Mouse (Mus musculus) thymus, adult 2 months (tissue): ENCODE results near the gene Nptn. TPM values are rescaled to one million over a fixed set of nuclear protein-coding genes. Genes with fewer than 3 reads are reported as not detected.

ENCODE experiments used
- DNase-seq: peaks from one replicate; pipeline ENCODE4 v3.0.0; 2021
- H3K27ac ChIP-seq: fragments of 200-500 bp; 2 replicates; pipeline ENCODE4 v1.5.1; 2012; ENCODE audit warnings: low read length, control low read depth; ENCODE audit not compliant: control insufficient read depth, insufficient read depth
- H3K27me3 ChIP-seq: fragments of 200-500 bp; 2 replicates; pipeline ENCODE4 v1.6.1; 2012; ENCODE audit warnings: mild to moderate bottlenecking, low read length, moderate library complexity, mixed read lengths; ENCODE audit not compliant: control insufficient read depth, insufficient read depth
- H3K36me3 ChIP-seq: fragments of 200-500 bp; 2 replicates; pipeline ENCODE4 v1.6.1; 2012; ENCODE audit warnings: mild to moderate bottlenecking, low read length, moderate library complexity; ENCODE audit not compliant: control insufficient read depth, insufficient read depth
- H3K4me1 ChIP-seq: fragments of 200-500 bp; replicated peaks from 2 replicates; pipeline ENCODE4 v1.6.1; 2012; ENCODE audit warnings: low read length; ENCODE audit not compliant: control insufficient read depth, insufficient read depth
- H3K4me3 ChIP-seq: fragments of 200-500 bp; 2 replicates; pipeline ENCODE4 v1.5.1; 2012; ENCODE audit warnings: mild to moderate bottlenecking, low read length, control low read depth, moderate library complexity; ENCODE audit not compliant: control insufficient read depth, insufficient read depth
- CTCF ChIP-seq: fragments of 200-500 bp; IDR thresholded peaks from 2 replicates; pipeline ENCODE4 v1.5.1; 2012; ENCODE audit warnings: mild to moderate bottlenecking, control low read depth, low read length, moderate library complexity, borderline replicate concordance; ENCODE audit not compliant: control insufficient read depth, poor library complexity, insufficient read depth; ENCODE audit errors: extremely low read depth
- POLR2A ChIP-seq: fragments of 200-500 bp; IDR thresholded peaks from 2 replicates; pipeline ENCODE4 v1.6.1; 2012; ENCODE audit warnings: mild to moderate bottlenecking, low read length, control low read depth, moderate library complexity; ENCODE audit not compliant: control insufficient read depth, poor library complexity, insufficient read depth; ENCODE audit errors: extremely low read depth
- WGBS: fragments of 180-500 bp; shearing (Covaris S2); methylation state at CpG from one replicate; pipeline ENCODE4 v1.1.7; 2018; 5-methylcytosine and 5-hydroxymethylcytosine counted together
- polyA plus RNA-seq: library from polyadenylated mRNA; depleted of rRNA; stranded (reverse); fragments of >200 nt; gene quantifications from 2 replicates; pipeline ENCODE4 v1.2.3, GENCODE M21; 2012

The Nptn gene
- polyA plus RNA-seq, 1 experiment = 309 TPM

- Histone ChIP-seq H3K27ac (no peak overlapping the region), H3K36me3 (no peaks in the 10 kb centered on the region), H3K4me3 (no peak overlapping the region), H3K27me3 (no peaks in the 10 kb centered on the region), H3K4me1 (no peaks in the 10 kb centered on the region)
- TF ChIP-seq CTCF (no peak), POLR2A (no peak)
- WGBS = 81% methylated on average over 11 of the region's 11 CpGs
- DNase-seq = no peak
These were observed 92.7 kb downstream of the Nptn start for GRCm38 (mm10) chr9:58674736-58675135.

DNA sequence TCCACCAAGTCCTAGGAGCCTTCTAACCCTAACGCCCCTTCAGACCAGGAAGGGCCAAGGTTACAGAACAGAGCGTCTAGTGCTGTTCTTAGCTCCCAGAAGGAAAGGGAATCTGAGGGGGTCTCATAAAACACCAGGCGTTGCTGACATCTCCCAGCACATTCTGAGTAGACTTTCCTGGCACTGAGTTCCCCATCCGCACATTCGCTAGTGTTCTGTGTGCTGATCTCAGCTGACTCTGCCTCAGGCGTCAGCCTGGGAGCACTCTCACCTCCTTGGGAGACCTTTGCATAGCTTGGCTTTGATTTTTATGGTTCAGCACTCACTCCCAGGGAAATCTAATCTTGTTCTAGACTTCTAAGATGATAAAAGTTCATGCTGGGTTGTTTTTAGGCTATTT is 93.3 kb downstream of the Nptn start:
- no peak overlapping the region for H3K4me3 ChIP-seq
- WGBS = 84% methylated on average over 6 of the region's 6 CpGs
- DNase-seq = no peak
- TF ChIP-seq CTCF = no peak
- TF ChIP-seq POLR2A = no peak
- no peaks in the 10 kb centered on the region for H3K27me3 ChIP-seq
- no peaks in the 10 kb centered on the region for H3K4me1 ChIP-seq
- no peak overlapping the region for H3K27ac ChIP-seq
- H3K36me3 ChIP-seq = no peaks in the 10 kb centered on the region

- Histone ChIP-seq H3K27me3 (no peaks in the 10 kb centered on the region), H3K4me3 (no peak overlapping the region), H3K27ac (no peak overlapping the region), H3K36me3 (no peaks in the 10 kb centered on the region), H3K4me1 (no peaks in the 10 kb centered on the region)
- 82% methylated on average over 2 of the region's 2 CpGs for WGBS
- TF ChIP-seq POLR2A (no peak), CTCF (no peak)
- DNase-seq = no peak
These were observed 99.4 kb downstream of the Nptn start for GRCm38 (mm10) chr9:58681411-58681810.

- no peak for DNase-seq
- H3K36me3 ChIP-seq = no peaks in the 10 kb centered on the region
- H3K4me1 ChIP-seq = no peaks in the 10 kb centered on the region
- no peaks in the 10 kb centered on the region for H3K27me3 ChIP-seq
- WGBS = 91% methylated on average over 6 of the region's 6 CpGs
- H3K27ac ChIP-seq = no peak overlapping the region
- no peak overlapping the region for H3K4me3 ChIP-seq
- TF ChIP-seq CTCF = no peak
- no peak for TF ChIP-seq POLR2A
These were observed 100.1 kb downstream of the Nptn start for GRCm38 (mm10) chr9:58682106-58682505.

GRCm38 (mm10) chr9:58683372-58683771 is 101.3 kb downstream of the Nptn start:
- no peaks in the 10 kb centered on the region for H3K36me3 ChIP-seq
- no peaks in the 10 kb centered on the region for H3K4me1 ChIP-seq
- DNase-seq = no peak
- WGBS = 85% methylated on average over 6 of the region's 6 CpGs
- no peak overlapping the region for H3K27ac ChIP-seq
- TF ChIP-seq POLR2A (no peak), CTCF (no peak)
- H3K4me3 ChIP-seq = no peak overlapping the region
- no peaks in the 10 kb centered on the region for H3K27me3 ChIP-seq

- H3K36me3 ChIP-seq = no peaks in the 10 kb centered on the region
- 68% methylated on average over 10 of the region's 10 CpGs for WGBS
- DNase-seq = no peak
- H3K27me3 ChIP-seq = no peaks in the 10 kb centered on the region
- TF ChIP-seq POLR2A = no peak
- TF ChIP-seq CTCF = no peak
- H3K27ac ChIP-seq = no peak overlapping the region
- H3K4me3 ChIP-seq = no peak overlapping the region
- no peaks in the 10 kb centered on the region for H3K4me1 ChIP-seq
These were observed 103.2 kb downstream of the Nptn start for GRCm38 (mm10) chr9:58685290-58685689.

DNA sequence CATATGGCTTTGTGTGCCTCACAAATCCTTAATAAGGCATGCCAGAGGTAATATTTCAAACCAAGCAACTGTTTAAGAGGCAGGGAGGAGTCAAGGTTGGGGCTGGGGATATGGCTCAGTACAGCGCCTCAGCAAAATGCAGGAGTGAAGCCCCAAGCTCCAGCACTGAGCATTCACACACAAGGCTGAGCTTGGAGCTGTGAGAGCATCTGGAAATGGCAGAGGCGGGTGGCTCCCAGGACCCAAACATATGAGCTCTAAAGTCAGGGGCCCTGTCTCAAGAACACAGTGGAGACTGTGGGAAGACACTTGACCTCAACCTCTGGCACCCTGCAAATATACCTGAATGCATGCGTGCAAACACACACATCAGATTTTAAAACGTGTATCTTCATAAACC is 106.0 kb downstream of the Nptn start:
- no peaks in the 10 kb centered on the region for H3K27me3 ChIP-seq
- H3K27ac ChIP-seq = no peak overlapping the region
- H3K4me1 ChIP-seq = no peaks in the 10 kb centered on the region
- no peak for DNase-seq
- no peak overlapping the region for H3K4me3 ChIP-seq
- TF ChIP-seq POLR2A = no peak
- no peak for TF ChIP-seq CTCF
- WGBS = 95% methylated on average over 4 of the region's 4 CpGs
- H3K36me3 ChIP-seq = no peaks in the 10 kb centered on the region
